Mouse (Mus musculus) thymus, postnatal 25 days (tissue): Measurements from ENCODE around the gene Olfr613.
"Not testable (repeated sequence)": the region's sequence is repeated elsewhere in the genome, so short reads cannot be mapped to it uniquely, and the experiment has no call there.

ENCODE experiments used
- DNase-seq: peaks from one replicate; pipeline ENCODE4 v3.0.0; 2022

Gene Olfr613

DNA sequence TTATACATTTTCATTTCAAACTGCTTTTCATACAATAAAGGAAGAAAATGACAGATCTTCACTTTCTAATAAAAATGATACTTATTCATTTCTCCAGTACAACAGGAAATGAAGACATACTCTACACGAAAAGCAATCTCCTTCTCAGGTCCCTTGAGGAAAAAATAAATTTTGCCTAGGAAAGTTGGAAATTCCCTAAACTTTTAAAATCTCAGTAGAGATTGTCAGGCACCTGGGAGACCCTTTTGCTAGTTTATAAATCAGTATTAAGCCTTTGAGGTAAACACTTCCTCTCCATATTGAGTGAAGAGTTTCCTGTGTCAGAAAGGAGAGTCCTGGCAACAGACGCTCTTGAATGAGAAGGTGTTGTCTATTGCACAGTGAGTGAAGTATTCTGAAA is at the start of gene Olfr613:
Gene Olfr613, plus strand, starts transcription at position 301 of the 400 bp plus-strand sequence.
- DNase-seq: no peak

DNA sequence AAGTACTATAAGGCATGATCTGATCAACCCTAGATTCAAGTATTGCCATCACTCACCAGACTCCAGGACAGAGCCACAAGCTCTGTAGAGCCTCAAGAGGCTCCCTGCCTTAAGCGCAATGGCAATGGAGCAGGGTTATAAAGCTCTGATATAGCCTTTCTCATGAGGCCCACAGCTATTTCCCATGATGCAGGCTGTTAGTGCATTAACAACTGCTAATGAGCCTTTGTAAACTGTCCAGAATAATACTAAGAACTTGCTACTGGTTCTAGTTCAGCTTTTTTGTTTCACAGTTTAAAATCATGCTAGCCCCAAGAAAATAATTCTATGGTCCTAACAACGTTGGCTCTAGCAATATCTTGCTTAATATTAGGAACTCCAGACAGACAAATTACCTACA is 35.9 kb upstream of the Olfr613 start, which contains the start of gene Olfr610:
Gene Olfr610, minus strand, starts transcription at position 101 of the 400 bp plus-strand sequence.
- no peak for DNase-seq

DNA sequence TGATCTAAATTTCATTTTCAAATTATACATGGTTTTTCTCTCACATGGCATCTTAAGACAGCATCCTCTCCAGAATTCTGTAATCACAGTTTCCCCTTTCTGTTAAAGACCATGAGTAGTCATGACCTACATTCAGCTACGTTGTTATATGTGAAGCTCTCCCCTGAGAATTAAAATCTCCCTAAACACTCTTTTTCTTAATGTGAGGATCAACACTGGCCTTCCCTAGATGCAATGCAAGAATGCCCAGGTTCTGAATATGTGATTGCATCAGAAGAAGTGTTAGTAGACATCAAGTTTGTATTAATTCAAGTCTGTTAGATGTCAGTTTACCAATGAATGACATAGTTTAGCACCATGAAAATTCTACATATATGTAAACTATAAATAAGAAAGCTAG is 27.1 kb upstream of the Olfr613 start, which contains the start of gene Olfr611:
Gene Olfr611, minus strand, starts transcription at position 101 of the 400 bp plus-strand sequence.
- not testable (repeated sequence) for DNase-seq

DNA sequence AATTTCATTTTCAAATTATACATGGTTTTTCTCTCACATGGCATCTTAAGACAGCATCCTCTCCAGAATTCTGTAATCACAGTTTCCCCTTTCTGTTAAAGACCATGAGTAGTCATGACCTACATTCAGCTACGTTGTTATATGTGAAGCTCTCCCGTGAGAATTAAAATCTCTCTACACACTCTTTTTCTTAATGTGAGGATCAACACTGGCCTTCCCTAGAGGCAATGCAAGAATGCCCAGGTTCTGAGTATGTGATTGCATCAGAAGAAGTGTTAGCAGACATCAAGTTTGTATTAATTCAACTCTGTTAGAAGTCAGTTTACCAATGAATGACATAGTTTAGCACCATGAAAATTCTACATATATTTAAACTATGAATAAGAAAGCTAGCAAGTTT is 5.3 kb upstream of the Olfr613 start, which contains the start of gene Olfr612:
Gene Olfr612, minus strand, starts transcription at position 101 of the 400 bp plus-strand sequence.
- not testable (repeated sequence) for DNase-seq

DNA sequence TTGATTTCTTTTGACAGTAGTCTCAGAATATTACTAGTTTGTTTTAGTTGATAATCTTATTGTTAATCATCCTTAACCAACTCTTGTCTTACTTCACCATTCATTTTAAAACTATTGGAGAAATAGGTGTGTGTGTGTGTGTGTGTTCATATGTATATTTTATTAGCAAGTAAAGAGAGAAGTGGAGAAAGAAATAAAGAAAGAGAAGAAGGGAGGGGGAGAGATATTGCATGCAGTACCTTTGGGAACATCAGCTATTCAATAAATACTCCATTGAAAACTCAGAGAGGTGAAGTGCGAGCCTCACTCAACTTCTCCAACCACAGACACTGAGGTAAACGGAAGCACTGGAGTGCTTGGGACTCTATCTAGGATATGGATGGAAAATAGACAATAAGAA is 7.9 kb downstream of the Olfr613 start, which contains the start of gene Olfr615:
Gene Olfr615, plus strand, starts transcription at position 301 of the 400 bp plus-strand sequence.
- DNase-seq: no peak

DNA sequence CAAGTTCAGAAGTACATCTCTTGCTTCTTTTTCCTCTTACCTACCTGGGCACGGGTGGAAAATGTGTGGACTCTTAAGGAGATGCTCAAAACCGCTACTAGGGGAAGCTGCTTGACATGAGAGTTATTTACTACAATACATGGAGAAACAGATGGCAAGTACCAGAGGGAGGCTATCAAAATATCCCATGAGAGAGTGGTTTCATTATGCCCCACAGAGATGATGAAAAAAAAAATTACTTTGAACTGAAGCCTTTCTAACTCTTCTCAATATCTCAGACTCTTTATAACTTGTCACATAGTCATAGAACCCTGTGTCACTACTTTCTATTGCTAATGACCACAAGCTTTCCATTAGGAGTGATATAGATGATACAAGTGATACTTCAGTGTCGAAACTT is 21.2 kb downstream of the Olfr613 start, which contains the start of gene Olfr616:
Gene Olfr616, minus strand, starts transcription at position 101 of the 400 bp plus-strand sequence.
- no peak for DNase-seq

DNA sequence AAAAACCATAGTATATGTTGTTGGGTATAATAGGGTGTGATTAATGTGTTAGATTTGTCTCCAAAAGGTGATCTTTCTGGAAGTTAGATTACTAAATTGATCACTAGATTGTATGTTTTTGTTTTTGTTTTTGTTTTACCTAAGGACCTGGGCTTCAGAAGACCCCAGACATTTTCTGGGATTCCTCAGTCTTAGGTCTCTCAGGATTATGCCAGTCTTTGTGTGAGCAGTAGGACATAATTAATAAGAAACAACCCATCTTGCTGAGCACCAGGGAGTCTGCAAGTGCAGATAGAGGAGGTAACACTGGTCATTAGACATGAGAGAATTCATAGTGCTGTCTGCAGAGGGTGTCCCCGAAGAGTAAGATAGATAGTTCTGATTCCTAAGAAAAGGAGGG is 24.9 kb downstream of the Olfr613 start, which contains the start of gene Olfr617:
Gene Olfr617, plus strand, starts transcription at position 301 of the 400 bp plus-strand sequence.
- no peak for DNase-seq

DNA sequence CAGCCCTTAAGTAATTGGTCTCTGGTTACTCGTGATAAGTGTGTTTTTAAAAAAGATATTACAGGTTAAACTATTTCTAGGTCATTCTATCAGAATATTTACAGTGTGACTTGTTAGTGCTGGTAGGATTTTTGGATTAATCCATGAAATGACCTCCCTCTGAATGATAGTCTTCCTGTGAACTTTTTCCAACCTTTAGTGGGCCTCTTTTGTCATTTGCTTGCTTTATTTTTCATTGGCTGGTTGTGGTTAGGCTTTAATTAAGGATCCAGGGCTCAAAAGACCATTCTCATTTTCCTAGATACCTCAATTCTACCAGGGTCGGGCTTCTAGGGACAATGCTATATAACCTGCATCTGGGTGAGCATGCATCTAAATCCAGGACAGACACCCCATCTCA is 41.9 kb downstream of the Olfr613 start, which contains the start of gene Olfr618:
Gene Olfr618, plus strand, starts transcription at position 301 of the 400 bp plus-strand sequence.
- DNase-seq: no peak

DNA sequence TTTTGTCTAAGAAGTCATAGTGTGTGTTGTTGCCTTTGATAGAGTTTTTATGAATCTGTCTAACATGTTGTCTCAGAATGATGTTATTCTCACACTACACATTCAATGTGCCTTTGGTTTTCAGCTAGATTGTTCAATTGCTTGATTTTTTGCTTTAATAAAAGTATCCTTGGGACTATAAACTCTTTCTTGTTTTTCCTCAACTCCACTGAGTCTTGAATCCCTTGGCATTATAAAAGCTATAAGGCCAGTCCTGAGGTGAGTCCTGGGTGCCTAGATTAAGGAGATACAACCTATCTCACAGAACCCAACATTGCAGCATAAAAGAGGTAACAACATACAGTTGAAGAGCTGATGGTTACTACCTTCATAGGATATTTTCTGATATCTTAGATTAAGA is 52.4 kb downstream of the Olfr613 start, which contains the start of gene Olfr619:
Gene Olfr619, plus strand, starts transcription at position 301 of the 400 bp plus-strand sequence.
- no peak for DNase-seq
